Mouse (Mus musculus) kidney, postnatal 4 days (tissue): ENCODE results near the gene Tpst2.
A peak's percentile ranks its signal among the peaks of the same experiment; 100 is the strongest.

Source experiments
- DNase-seq, 2 experiments: peaks; one replicate each; pipeline ENCODE4 v3.0.0; 2021; ENCODE audit warnings: mixed read lengths in 2 of 2

Tpst2 gene

DNA sequence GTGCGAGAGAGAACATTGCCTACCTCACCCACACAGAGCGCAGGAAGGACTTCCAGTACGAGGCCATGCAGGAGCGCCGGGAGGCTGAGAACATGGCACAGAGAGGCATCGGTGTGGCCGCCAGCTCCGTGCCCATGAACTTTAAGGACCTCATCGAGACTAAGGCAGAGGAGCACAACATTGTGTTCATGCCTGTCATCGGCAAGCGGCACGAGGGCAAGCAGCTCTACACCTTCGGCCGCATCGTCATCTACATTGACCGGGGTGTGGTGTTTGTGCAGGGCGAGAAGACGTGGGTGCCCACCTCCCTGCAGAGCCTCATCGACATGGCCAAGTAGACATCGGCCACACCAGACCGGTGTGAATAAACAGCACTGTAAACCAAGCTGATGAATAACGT lies 60.5 kb downstream of the Tpst2 start:
- DNase-seq = no peak

DNA sequence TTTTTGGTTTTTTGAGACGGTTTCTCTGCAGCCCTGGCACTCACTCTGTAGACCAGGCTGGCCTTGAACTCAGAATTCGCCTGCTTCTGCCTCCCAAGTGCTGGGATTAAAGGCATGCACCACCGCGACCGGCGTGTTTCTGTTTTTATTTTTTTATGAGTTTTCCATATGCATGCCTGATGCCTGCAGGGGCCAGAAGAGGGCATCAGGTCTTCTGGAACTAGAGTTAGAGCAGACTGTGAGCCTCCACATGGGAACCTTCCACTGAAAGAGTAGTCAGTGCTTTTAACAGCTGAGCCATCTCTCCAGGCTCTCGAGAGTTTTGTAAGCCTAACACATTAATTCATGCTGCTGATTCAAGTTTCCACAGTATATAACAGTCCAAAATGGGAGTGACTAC lies 62.7 kb downstream of the Tpst2 start:
- no peak for DNase-seq

DNA sequence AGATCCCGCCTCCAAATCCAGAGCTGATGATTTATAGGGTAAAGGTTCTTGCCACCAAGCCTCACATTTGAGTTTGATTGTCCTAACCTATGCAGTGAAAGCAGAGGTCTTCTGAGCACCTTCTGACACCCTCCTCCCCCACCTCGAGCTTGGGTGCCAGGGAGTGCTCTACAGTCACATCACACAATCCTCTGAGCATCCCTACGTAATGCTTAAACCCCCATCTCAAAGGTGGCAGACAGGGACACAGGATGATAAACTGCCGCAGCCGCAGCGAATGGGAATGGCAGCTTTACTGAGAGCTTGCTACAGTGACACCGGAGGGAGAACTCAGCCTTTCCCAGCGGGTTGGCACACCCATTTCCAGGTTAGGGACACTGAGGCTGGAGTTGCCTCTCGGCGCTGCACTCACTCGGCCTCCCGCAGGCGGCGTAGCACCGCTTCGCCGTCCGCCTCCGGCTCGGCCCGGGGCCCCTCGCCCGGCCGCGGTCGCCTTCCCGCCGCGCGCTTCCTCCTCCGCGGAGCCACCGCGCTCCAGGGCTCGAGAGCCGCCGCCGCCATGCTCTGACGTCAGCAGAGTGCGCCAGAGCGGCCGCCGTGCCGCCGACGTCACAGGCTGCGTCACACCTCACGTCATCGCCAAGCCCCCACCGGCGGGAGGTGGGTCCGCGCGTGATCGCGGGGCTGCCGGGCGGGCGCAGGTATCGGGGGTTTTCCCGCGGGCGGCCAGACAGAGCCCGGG lies 66.1 kb downstream of the Tpst2 start, which contains the start of the genes Srrd and Hps4:
Srrd (minus strand) TSS at position 578 of the 742 bp plus-strand sequence.
Hps4 (plus strand) TSS at position 621 of the 742 bp plus-strand sequence.
- peak; percentile 93 for DNase-seq

DNA sequence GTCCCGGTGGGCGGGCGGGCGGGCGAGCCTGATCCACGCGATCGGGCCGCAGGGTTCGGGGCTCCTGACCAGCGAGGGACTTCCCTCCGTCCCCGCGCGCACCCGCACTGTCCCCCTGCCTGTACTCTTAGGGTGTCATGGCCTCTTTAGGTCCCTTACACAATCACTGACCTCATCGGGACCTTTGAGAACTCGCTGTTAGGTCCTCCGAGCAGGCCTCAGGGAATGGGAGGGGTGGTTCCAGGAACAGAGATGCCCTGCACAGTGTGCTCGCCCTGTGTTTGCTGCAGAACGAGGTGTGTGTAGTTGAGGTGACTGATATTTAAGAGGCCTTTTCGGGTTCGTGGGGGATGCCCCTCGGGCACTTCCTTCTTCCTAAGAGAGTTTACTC lies 66.7 kb downstream of the Tpst2 start:
- DNase-seq = no peak

DNA sequence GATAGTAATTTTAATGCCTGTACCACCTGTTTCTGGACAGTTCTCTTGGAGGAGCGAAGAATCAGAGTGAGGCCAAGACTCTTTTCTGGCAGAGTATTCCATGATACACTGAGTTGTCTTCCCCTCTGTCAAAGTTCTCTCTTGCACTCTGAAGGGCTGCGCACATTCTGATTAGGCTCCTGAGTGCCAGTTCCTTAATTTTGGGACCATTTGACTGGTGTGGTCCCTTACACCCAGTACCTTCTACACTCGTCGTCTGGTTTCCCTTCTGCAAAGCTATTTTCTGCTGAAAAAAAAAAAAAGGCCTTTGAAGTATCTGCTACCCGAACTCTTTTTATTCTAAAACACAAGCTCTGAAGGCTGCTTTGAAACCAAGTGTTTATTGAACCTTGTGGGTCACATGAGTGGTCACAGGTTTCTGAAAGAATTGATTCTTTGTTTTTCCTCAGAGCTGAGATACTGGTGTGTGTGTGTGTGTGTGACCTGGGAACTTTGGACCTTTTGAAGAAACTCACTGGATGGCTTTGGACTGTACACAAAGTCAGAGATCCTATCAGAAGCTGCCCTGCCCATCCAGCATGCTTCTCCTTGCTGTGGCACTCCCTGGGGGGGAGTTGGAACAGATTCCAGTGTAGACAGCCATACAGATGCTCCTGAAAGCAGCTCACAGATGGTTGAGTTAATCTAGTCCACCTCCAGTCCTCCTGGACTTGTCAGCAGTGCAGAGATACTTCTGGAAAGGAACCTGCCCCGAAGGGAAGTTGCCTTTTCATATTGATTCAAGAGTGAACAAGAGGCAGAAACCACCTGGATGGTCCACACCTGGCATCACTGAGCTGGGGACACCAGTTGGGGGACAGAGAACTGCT lies 67.8 kb downstream of the Tpst2 start:
- DNase-seq = no peak

DNA sequence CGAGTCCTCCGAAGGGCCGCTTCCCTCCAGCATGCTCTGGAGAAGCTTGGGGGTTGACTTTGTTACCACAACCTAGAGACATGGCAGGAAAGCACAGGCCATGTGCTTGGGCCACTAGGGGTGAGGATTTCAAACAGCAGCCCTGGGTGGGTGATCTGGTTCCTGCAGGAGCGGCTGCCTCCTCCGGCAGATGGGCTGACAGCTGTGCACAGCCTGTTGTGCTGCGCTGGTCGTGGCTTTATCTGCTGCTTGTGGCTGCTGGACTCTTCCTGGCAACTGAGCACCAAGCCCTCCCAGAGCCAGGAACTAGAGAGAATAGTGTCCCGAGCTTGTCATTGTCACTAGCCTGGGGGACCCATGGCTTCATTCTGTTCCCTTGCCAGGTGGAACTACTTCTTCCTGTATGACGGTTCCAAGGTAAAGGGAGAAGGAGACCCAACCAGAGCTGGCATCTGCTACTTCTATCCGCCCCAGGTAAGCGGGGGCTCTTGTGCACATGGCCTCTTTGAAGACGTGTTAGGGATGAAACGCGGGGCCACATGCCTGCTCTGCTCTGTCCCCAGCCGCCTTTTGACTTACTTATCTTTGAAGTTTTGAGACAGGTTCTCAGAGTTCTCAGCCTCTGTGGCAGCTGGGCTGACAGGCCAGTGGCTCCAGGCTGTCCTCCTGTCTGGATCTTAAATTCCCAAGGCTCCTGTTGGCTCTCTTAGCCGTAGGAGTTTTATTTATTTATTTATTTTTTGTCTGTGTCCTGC lies 69.9 kb downstream of the Tpst2 start:
- no peak for DNase-seq

DNA sequence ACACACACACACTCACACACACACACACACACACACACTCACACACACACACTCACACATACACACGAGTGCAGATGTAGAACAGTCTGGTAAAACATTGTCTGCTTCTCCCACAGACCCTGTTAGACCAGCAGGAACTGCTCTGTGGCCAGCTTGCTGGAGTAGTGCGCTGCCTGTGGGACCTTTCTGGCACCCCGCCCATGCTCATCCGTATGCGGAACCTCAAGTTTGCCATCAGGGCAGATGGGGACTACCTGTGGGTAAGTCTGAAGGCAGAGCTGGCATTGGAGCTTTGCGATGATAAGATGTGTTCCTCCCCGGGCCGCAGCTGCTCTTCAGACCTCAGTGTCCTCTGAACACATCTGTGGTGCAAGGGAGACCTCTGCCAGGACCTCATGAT lies 72.7 kb downstream of the Tpst2 start:
- no peak for DNase-seq

DNA sequence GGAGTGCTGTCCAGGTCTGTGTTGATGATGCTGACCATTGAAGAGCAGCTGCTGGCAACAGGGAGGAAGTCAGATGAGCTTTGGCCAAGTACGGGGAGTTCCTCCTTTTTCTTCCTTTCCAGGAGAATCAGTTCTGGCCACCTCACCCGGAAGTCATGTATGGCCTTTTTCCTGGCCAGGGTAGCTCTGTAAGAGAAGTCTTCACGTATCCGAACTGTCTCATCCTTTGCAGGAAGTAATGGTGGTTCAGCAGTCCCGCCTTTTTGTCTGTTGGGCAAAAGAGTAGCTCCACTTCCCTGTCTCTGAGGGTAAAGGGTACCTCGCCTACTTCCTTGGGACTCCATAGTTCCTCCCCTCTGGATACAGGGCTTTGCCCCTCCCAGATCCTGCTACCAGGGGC lies 79.0 kb downstream of the Tpst2 start:
- no peak for DNase-seq

DNA sequence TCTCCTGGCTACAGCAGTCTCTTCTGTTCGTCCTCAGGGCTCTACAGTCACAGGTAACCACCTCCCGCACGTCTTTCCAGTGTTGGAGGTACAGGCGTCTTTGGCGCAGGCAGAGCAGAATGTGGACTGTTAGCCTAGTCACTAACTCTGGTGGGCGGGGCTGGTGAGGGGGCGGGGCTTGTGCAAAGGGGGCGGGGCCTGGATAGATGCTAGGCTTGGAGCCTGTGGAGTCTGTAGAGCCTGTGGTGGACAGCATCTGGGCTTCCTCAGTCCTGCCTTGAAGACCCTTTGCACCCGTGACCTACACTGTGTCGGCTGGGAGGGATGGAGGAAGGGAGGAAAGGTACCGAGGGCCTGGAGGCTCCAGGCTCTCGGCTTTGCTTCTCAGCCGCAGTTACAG lies 79.4 kb downstream of the Tpst2 start, which contains the start of gene Gm6583:
Gm6583 (minus strand) TSS at position 124 of the 400 bp plus-strand sequence.
- no peak for DNase-seq

DNA sequence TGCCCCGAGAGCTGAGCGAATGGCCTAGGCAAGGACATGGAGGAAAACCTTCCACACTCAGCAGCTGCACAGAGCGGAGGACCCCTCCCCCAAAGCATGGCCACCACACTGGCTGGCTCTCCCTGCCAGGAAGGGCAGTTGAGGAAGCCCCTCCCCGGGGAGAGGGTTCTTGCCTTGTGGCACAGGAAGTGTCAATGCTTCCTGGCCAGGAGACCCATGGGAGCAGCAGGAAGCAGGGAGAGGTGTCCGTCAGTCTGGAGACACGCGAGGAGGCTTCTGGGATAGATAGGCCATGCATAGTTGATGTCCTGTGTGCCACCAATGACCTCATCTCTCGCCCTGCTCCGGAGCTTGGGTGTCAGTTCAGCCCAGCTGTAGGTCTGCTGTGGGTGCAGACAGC lies 79.8 kb downstream of the Tpst2 start:
- peak in 1 of 2 experiments; percentile 31 for DNase-seq

DNA sequence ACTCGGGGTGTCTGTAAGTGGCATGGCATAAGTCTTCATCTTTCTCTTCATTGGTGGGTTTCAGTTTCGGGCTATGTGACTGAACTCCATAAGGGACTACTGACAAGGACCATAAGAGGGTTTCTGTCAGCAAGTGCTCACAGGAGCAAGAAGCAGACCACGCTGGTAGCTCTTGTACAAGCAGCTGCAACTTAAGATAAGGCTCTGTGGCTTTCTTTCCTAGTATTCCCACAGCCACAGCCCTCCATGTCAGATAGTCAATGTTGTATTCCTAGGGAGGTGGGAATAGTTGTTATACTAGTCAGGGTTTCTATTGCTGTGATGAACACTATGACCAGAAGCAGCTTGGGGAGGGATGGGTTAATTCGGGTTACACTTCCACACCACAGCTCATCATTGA lies 83.0 kb downstream of the Tpst2 start:
- DNase-seq = no peak

DNA sequence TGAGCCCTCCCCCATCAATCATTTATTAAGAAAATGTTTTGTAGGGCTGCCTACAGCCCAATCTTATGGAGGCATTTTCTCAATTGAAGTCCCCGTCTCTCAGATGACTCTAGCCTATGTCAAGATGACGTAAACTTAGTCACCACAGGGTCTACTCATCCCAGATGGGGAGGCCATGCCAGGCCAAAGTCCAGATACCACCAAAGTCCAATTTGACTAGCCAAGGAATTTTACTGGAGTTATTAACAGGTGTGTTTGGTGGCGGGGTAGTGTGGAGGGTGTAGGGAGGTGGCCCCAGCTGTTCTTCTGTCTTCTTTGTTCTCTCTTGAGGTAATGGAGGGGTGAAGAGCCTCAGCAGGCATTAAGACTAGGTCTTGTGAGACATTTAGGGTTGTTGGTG lies 83.6 kb downstream of the Tpst2 start:
- no peak for DNase-seq

DNA sequence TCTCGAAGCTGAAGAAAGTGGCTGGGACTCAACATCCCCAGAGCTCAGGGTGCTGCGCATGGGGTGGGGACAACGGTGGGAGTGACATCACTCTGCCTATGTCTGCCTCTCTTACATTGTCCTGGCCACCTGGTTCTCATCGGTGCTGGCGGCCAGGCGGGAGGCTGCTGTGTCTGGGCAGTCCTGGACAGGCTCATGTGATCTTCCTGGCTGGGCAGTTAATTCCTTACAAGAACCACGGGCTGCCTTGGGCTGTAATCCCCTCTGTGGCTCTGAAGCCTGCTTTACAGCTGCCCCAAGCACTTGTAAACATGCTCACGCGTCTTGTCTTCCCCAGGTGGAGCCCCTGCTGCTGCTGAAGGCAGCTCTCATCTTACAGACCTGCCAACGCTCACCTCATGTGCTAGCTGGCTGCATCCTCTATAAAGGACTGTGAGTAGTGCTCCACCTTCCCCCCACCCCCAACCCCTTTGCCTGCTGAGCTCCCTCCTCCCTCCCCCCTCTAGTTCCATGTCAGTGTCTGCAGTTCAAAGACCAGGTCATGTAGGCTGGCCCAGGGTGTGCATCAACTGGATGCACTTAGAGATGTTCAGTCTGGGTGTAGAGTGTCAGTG lies 87.8 kb downstream of the Tpst2 start:
- no peak for DNase-seq
